Mouse (Mus musculus): ENCODE results near the gene Taar3.

- TF ChIP-seq TAL1 (IDR thresholded peaks at IDR 0.05; ENCODE audit: low read length) (no peak), GATA1 (IDR thresholded peaks at IDR 0.05; ENCODE audit: low read length) (no peak)
These were observed 48.2 kb upstream of the Taar3 start for GRCm38 (mm10) chr10:23901119-23901518.
